Mouse (Mus musculus) heart, adult 11 months (tissue): ENCODE measurements around the gene Fkbp14.

Experiments
- DNase-seq: peaks from one replicate; pipeline ENCODE4 v3.0.0; 2022

The Fkbp14 gene

DNA sequence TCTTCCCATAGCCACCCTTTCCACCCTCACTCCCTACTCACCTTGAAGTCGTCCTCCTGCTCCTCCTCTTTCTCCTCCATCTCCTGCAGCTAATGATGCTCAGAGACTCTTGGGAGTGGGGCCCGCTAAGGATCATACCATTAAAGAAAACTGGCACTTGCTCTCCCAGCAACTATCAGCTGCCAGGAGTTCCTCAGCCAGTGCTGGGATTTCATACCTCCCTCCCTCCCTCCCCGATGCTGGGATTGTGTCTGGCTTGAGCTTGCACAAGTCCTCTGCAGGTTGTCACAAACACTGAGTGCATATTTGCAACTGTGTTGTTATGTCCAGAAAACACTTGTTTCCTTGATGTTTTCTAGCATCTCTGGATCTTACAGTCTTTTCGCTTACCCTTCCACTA lies at the start of gene Fkbp14:
Gene Fkbp14 (minus strand): TSS at position 101 of the 400 bp plus-strand sequence.
- DNase-seq, result peak; percentile 61

DNA sequence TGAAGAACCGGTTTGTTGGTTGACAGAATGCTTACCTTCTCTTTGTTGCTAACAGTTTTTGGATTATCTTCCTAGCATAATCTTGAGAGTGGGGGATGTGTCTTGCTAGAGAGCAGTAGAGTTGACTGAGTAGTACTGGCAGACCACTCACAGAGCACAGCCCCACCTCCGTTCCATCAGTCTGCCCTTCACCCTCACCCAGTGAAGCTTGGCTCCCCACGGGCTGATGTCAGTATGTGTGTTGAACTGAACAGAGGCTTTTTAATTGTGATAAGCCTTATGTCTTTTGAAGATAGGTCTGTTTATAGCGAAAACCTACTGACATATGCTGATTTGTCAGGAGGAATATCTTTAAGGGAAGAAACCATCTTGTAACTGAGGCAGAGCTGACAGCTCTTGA lies 46.1 kb upstream of the Fkbp14 start:
- DNase-seq, result peak; percentile 66

DNA sequence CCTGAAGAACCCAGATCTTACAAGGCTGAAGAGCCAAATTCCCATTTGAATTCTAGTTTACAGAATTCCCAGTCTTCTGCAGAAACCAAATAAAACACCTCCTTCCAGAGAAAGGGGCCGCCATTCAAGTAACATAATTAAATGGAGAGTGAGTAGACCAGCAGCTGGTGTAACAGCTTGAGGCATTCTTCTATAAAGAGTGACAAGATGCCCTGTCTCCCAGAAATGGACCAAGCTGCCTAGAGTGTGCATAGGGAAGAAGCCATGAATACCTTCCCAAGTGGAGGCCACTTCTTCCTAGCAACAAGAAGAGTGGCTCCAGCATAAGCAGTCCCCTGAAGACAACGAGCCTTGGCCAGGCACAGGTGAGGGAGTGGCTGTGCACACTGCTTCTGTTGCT lies 44.8 kb upstream of the Fkbp14 start:
- no peak for DNase-seq

DNA sequence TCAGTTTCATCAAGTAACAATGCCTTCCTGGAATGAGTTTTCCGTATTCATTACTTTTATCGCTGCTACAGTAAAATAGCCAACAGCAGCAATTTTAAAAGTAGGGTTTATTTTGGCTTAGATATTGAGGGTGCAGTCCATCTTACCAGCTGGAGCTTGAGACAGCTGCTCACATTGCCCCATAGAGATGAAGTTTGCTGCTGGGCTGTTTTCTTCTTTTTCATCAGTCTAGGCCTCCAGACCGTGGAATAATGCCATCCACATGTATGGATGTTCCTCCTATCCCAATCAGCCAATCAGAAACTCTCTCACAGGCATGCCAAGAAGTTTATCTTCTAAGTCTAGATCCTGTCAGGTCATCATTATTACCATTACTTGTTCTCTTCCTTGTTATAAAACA lies 42.8 kb upstream of the Fkbp14 start:
- DNase-seq, result peak; percentile 91

DNA sequence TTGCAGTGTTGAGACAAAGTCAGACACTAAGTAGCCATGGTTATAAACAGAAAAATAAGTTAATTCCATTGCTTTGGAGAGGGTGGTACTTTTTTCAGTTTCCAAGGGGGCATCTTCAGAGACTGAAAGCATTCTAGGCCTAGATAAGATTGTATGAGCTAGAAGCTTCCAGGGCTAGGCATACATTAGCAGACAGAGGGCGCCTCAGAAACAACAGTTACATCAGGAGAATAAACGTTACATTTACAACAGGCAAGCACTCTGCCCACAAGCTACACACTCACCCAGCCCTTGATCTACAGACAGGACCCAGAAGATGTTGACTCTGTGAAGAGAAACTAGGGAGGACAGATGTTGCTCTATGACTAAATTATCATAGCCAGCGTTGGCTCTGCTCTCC lies 34.4 kb upstream of the Fkbp14 start:
- no peak for DNase-seq

DNA sequence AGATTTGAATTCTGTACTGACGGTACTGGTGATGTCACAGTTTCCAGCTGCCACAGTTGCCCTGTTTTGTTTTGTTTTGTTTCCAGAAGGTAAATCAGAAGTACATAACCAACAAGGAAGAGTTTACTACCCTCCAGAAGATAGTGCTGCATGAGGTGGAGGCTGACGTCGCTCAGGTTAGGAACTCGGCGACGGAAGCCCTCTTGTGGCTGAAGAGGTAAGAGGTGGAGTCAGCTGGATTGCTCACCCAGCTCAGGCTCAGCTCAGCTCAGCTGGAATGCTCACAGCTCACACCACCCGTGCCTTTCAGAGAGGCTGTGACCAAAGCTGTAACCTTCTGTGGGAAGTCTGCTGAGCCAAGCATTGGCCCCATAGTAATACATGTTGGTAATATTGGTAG lies 32.6 kb upstream of the Fkbp14 start:
- no peak for DNase-seq

DNA sequence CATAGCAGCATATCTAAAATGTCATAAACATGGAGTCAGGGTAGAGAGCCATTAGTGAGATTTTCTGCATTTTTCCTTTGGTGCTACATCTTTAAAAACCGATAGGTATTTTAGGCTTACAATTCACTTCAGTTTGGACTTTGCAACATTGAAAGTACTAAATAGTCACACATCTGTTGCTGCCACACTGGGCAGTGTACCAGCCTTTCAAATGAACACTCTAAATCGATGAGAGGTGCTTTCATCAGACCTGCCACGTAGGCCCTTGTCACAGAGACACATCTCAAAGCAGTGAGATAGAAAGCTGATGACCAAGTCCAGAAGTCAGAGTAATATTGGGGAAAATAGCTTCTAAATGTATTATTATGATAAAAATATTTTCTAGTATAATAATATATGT lies 31.3 kb upstream of the Fkbp14 start:
- no peak for DNase-seq

DNA sequence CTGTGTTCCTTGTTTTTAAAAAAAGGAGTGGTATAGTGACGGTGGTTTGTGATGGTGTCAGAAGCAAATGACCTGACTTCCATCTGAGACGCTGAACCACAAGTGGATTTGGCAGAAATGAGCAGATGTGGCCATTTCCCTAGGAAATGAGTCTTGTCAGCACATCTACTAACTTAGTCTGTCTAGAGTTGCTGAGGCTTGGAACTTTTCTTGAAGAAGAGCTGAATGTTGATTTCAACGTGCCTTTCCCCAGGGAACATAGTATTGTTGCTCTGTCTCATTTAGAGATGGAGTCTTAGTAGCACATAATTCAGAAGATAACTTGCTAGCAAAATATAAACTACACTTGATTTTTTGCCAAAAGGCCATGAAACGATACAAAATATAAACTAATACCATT lies 23.2 kb upstream of the Fkbp14 start:
- peak; percentile 87 for DNase-seq

DNA sequence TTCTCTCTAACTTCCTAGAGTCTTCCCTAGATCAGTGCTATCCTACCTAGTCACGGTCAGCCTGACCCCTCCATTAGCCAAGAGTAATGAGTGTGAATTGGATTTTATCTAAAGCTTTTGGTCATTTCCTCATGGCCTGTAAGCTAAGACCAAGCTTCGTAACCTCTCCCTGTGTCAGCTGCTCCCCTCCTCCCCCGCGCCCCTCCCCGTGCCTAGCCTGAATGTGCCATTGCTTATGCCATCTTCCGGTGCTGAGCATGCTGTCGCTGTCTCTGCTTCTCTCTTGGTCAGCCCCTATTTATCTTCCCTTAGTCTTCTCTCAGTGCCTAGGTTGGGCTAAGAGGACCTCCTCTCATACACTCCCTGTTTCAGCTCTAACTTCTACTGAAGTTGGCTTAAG lies 22.4 kb upstream of the Fkbp14 start:
- DNase-seq, result no peak

DNA sequence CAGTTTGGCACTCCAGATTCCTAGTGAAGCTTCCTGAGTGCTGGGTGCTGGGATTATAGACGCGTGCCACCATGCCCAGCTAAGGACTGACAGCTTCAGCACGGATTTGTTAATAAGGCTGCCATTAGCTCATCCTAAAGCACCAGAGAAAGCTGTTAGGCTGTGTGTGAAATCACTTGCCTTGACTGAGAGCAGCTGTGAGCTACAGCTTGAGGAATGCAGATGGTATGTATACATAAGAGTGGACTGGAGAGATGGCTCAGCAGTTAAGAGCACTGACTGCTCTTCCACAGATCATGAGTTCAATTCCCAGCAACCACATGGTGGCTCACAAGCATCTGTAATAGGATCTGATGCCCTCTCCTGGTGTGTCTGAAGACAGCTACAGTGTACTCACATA lies 20.3 kb upstream of the Fkbp14 start:
- DNase-seq, result peak; percentile 54

DNA sequence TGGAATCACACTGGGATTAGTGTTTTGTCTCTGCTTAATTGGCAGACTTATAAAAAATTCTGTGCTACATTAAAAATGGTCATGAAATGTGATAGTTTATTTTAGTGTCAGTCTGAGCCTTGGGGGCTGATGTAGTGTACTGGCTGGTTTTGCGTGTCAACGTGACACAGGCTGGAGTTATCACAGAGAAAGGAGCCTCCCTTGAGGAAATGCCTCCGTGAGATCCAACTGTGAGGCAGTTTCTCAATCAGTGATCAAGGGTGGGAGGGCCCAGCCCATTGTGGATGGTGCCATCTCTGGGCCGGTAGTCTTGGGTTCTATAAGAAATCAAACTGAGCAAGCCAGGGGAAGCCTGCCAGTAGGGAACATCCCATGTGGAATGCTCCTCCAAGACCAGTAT lies 9.1 kb upstream of the Fkbp14 start:
- peak; percentile 93 for DNase-seq

DNA sequence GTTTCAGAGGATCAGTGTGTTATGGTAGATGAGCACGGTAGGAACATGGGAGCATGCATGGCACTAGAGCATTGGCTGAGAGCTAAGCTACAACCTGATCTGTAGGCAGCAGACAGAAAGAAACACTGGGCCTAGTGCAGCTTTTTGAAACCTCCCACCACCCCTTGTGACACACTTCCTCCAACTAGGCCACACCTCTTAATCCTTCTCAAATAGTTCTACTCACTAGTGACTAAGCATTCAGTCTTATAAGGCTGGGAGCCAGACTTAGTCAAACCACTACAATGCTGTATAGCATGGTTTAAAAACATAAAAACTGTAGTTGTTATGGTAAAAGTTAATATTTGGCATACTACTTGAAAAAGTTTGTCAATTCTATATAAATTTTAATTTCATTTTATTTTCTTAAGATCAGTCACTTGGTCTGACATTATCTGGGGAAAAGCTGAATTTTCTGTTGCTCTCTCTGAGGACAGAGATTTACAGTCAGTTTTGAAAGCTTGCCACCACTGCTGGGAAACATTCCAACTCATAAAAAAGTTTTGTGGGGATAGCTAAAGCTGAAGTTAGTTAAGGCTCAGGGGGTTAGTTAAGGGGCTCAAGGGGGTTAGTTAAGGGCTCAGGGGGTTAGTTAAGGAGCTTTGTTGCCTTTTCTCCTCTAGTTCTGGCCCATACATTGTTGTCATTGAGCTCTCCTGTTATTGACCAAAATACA lies 7.0 kb upstream of the Fkbp14 start:
- peak; percentile 83 for DNase-seq

DNA sequence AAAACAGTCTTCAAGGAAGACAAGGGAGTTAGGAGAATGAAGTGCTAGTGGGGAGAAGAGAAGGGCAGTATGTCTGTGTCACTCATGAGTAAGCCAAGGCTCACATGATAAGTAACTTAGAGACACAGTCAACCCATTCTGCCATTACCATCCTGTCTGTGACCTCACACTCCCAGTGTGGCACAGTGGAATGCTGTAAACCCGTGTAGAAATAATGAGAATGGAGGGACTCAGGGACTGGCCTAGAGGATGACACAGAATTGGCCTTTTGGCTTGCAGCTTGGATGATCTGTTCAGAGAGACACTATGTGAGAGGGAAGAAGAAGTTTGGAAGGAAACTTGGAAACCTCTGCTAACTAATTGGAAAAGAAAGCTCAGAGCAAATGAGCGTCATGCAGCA lies 5.8 kb upstream of the Fkbp14 start:
- peak; percentile 29 for DNase-seq

DNA sequence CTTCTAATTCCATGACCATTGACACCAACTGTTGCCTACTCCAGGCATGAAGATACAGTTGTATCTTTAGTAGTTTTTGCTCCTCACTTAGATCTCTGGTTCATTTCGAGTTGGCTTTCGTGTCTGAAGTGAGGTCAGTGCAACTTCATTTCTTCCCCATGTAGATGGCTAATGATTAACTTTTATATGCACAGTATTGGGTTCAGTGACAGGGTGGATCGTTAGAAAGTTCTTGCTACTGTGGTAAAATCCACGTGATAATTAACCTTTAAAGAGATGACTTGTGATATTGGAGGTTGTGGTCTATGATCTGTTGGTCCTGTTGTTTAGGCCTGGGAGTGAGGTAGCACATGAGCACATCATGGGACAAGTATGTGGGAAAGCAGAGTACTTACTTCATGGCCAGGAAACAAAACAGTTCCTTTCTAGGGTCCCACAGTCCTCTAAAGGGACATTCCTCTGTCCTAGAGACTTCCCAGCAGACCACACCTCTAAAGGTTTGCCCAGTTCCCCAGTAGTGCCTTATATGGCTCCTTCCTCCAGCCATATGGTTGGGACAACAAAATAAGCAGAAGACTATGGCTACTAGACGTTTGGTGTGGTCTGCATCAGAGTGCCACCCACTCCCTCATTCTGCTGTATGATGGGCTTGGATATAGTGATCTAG lies 3.7 kb upstream of the Fkbp14 start:
- peak; percentile 68 for DNase-seq

DNA sequence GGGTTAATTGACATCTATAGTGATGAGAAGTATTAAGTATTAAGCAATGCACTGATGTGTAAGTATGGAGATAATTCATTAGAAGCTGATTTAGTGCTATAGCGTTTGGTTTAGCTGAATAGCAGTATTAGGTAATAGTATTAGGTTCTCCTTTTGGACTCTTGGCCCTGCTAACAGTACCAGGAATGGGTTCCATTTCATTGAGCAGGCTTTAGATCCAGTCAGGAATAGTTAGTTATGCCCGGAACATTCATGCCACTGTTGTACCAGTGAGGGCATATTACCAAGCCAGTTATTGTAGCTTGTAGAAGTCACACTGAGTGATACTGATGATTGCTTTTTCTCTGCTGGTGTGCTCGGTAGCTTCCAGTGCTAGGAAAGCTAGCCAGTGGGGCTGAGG lies 603 bp upstream of the Fkbp14 start:
- no peak for DNase-seq

DNA sequence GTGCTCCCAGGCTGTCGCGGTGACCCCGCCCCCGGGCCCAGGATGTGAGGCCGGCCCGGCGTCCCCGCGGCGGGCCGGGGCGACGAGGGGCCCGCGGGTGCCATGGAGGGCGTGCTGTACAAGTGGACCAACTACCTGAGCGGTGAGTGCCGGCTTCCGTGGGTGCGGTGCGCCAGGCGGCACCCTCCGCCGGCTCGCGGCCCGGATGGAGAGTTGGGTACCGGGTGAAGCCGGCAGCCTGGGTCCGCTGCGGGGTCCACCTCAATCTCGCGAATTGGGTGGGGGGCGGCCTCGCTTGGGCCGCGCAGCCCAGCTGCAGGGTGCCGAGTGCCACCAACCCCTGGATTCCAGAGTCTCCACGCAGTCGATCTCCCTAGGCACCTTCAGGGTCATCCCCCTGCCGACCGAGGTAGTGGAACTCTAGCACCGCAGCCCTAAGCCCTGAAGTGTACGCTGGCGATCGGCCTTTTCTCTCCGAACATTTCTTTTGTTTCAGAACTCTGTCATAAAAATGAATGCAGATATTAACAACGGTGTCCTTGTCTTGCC lies 1.7 kb downstream of the Fkbp14 start:
- no peak for DNase-seq

DNA sequence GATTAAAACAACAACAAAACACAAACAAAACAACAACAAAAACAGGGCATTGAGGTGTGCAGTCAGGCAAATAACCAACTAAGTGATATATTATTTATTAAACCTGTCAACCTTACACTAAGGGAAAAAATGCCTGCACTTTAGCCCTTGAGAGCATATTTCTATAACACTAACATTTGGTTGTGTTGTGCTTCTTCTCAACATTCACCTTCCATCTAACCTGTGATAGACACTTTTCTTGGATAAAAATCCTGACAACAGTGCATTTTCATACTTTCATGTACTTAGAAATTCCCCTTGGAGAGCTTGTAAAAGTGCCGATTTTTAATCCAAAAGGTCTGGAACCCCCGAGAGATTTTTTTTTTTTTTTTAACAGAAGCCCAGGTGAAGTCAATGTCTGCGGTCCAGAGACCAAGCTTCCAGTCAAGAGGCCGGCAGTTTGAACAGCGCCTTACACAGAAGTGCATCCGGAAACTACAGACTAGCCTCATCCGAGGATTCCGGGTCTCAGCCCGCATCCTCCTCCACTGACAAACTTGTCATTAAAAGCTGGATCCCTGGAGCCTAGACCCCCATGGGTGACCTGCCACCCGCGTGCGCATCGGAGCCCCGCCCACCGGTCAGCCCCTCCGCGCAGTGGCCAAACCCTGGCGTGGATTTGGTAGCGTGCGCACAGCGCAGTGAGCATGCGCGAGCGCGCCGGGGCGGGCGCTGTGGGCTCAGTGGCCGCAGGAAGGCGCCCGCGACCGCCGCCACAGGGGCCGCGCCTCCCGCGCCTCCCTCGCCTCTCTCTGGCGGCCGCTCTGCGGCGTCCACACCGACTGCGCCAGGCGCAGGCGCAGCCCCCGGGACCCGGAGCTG lies 2.4 kb downstream of the Fkbp14 start, which contains the start of gene Plekha8:
Gene Plekha8 (plus strand): TSS at position 643 of the 861 bp plus-strand sequence.
- DNase-seq, result peak; percentile 99

DNA sequence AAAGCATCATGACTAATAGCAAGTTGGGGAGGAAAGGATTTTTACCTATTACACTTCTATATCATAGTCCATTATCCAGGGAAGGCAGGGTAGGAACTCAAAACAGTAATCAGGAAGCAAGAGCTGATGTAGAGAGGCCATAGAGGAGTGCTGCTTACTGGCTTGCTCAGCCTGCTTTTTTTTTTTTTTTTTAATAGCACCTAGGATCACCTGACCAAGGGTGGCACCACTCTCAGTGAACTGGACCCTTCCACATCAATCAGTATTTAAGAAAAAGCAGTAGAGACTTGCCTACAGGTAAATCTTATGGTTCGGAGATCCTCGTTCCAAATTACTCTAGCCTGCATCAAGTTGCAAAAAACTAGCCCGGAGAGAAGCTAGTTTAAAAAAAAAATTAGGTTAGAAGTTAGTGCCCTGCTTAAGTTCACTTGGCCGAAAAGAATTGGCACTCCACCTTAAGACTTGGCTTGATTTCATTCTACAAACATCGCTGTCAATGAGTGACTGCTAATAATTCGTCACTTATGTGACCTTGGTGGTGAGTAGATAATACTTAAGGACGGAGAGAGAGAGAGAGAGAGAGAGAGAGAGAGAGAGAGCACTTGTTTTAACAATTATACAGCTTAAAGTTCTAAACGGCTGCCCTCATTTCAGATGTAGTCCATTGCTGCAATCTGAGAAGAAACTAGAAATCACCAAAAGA lies 3.2 kb downstream of the Fkbp14 start:
- peak; percentile 75 for DNase-seq

DNA sequence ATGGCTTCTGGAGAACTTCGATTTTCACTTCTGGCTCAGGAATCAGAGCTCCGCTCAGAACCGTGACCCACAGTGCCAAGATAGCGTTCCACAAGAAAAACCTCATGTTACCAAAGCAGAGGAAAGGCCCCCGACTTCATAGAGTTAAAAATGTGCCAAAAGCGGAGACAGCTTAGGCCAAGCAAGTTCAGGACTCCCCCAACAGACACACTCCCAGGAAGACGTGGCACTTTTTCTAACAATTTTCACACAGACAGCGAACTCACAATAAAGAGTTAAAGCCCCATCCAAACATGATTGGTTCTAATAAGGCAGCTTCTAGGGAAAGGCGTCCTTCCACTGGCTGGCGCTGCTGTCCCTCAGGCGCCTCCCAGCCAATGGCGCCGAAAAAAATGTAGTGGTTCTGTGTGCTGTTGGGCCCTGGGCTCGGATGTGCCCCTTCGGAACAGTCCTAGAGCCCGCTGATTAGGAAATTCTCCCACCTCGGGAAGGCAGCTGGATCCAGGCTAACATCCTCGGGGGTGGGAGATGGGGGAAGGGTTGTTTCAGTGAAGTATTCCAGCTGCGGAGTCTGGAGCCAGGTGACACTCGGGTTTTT lies 4.1 kb downstream of the Fkbp14 start:
- peak; percentile 100 for DNase-seq

DNA sequence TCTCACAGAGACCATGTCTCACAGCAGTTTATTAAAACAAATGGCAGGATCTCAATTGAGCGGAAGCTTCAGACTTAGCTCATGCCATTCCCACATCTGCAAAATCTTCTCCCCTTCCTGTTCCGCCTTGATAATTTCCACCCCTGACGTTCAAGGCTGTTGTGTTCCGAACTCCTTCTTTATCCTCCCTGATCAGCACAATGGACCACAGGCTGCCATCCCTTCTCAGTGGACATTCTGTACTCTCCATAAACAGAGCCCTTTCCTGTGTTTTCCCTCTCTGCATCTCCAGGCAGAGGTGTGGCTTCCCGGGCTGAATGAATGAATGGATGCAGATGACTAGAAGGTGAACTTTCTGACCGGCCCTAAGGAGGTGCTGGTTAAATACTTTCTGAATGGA lies 5.3 kb downstream of the Fkbp14 start:
- DNase-seq, result peak; percentile 92

DNA sequence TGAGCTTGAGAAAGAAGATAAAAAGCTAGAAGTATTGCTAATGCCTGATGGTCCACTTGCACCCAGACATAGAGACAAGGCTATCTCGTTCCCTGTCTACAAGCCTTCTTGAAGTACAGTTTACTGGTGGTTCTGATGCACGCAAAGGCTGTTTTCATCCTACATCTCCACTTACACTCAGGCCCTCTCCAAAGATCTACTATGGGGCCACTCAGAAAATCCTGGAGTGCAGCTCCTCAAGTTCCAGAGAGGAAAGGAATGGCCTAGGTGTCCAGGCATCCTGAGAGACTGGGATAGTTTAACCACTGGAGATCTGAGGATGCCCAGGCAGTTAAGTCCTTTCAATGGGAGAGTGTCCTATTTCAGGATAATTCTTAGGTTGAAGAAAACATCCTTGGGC lies 6.4 kb downstream of the Fkbp14 start:
- DNase-seq, result peak; percentile 64

DNA sequence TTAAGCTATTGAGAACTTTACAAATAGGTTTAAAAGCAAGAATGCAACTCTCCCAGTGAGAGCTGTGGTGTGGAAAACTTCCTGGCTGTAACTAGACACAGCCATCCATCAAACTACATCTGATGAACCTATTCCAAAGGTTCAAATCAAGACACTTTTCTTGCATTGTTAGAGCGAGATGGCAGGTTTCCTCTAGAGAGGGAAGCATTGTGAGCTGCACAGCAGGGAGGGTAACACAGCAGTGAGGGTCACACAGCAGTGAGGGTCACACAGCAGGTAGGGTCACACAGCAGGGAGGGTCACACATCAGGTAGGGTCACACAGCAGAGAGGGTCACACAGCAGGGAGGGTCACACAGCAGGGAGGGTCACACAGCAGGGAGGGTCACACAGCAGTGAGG lies 8.9 kb downstream of the Fkbp14 start:
- DNase-seq, result no peak
